Mouse (Mus musculus) retina, postnatal 7 days (tissue): ENCODE results near the gene Gstm5.
"Not testable (repeated sequence)": the region's sequence is repeated elsewhere in the genome, so short reads cannot be mapped to it uniquely, and the experiment has no call there.

Source experiments
- DNase-seq: peaks from one replicate; pipeline ENCODE4 v3.0.0-alpha.2; 2012; ENCODE audit warnings: low read depth, low spot score

Gene Gstm5

DNA sequence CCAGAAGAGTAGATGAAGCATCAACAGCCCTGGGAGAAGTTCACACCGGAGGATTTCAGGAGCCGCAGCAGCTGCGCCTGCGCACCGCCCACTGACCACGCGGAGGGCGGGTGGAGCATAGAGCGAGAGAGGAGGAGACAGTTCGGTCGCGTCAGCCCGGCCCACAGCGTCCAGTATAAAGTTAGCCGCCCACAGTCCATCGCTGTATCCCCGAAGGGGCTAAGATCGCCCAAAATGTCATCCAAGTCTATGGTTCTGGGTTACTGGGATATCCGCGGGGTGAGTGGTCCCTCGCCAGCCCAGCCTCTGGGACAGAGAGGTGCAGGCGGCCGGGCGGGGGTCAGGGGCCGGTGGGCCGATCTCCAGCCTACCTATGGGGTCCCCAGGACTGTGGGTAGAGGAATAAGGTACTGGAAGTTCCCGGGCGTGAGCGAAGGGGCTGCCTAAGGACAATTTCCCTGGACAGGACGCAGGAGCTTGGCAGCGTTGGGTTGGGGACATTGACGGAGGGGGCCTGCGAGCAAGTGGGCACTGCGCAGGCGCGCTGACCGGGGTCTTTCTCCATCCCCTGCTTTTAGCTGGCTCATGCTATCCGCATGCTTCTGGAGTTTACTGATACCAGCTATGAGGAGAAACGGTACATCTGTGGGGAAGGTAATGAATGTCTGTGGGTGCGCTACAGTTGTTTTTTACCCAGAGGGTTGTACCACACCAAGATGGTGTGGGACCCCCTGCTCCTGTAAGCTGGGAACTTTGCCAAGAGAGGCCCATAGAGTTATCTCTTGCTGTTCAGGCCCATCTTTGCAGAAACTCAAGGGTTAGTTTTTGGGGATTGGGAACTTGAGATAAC is at the start of gene Gstm5:
Gstm5 (plus strand) TSS at position 102 of the 850 bp plus-strand sequence.
- peak; percentile 66 for DNase-seq

DNA sequence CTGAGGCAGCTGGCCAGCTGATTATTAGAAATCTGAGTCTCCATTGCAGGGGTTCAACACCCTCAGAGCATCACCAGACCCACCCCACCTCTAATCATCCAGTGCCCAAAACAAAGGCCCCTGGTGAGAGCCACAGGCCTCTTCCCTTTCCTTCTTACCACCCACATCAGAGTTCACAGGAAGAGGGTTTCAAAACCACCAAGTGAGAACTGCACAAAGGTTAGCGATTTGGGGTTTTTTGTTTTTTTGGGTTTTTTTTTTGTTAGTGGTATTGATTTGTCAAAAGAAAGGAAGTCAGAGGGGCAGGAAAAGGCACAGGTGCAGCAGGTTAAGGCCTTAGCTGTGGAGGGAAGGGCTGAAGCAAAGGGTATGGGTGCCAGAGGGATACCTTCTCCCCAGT is 49.4 kb upstream of the Gstm5 start:
- no peak for DNase-seq

DNA sequence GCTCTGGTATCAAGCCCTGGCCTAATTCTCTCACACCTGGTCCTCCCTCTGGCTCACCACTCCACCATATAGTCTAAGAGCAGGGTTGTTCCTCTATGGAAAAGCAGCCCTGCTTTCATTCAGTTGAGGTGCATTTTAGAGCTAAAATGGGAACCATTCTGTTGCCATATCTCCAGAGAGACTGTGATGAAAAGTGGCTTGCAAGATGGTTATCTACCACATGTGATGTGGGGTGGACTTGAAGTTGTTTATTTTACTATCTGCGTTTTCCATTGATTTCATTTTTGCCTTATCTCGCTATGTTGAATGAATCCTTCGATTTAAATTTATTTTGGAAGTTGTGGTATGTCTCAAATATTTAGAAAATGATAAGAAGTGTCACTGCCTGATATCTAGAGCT is 48.8 kb upstream of the Gstm5 start:
- DNase-seq = no peak

DNA sequence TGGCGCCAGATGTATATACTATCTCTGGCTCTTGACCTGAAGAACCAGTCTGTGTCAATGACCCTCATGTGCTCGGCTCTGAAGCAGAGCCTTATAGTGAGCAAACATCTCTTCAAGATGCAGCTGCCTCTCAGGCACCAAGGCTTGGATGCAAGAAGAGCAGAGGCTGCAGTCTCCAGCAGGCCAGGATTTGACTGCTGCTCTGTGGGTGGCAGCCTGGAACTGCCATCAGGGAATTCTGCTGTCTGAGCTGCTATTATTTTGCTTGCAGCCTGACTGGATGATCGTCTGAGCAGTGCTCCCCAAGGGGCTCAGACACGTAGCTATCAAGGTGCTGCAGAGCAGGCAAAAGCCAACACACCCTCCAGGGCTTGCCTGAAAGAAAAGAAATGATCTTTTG is 47.5 kb upstream of the Gstm5 start:
- no peak for DNase-seq

DNA sequence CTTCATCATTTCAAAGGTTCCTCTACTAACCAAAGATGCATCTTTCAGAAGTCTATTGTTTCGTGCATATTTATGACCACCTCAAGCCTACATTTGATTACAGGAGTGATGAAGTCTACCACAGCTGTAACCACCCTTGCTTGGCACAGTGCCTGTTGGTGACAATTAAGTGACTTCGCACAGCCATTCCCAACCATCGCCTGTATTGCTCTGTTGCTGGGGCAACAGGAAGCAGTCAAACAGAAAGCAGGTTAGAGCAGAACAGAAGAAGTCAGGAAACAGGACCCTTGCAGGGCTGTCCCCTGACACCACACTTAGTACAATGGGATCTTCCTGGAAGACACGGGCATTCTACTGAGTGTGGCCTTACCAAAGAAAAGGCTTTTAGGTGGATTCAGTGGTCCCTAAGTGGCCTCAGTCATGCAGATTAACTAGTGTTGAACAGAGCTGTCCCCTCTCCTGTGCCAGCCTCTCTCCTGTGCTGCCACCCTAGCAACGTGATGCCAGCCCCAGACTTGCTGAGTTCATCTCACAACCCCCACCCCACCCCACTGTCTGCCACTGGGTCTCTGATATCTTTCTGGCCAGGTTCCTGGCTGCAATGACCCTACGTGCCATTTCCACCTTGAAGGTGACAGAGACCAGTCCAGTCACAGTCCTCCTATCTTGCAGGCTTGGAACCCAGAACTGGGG is 46.5 kb upstream of the Gstm5 start:
- no peak for DNase-seq

DNA sequence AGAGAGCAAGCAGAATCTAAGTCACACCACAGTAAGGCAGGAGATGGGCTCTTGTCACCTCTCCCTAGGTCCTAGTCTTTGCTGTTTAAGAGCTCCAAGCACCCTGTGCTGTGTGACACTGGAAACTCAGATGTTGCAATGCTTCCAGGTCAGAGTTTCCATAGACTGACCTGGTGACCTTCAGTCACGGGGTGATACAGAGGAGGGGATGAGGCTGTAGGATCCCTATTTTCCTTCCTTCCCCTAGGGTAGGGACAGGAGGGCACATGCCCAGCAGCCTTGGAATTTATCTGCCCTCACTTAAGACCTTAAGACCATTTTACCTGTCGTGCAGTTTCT is 46.0 kb upstream of the Gstm5 start:
- DNase-seq = no peak

DNA sequence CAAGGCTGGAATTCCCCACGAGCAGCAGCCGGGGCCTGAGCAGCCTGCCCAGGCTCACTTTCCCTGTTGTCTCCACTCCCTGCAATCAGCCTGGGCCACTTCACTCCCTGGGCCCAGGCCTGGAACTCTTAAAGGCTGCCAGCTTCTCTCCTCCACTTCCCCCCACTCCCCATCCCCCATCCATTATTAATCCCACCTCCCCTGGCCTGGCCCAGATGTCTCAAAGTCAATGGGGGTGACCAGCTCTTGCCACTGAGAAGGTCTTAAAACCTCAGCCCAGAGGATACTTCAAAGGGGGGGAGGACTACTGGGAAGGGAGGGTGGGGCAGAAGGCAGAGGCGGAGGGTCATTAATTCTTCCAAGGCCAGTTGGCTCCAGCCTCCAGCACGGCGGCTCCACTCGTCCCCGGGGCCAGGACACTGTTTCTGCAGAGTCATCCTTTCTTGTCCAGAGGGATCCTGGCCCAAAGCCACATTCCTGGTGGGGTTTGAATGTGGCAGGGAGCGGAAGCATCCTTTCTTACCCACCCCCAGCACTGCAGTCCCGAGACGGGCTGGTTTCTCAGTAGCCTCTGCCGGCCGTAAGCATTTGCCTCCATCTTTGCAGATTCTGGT is 45.1 kb upstream of the Gstm5 start:
- no peak for DNase-seq

DNA sequence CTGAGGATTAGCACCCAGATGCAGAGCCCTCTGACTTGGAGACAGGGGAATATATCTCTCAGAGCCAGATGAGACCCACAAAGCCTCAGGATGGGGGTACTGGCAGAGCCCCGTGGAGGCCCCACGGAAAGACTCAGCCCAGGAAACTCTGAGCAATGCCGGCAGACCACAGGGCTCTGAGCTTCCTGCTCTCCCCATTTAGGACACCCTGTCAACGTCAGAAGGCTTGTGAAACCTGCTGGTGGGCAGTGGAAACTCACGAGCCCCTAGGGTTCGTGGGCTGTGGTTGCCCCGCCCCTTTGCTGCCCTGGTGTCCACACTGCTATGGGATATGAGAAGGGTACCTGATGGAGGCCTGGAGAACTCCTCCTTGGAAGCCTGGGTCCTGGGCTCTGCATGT is 42.8 kb upstream of the Gstm5 start:
- no peak for DNase-seq

DNA sequence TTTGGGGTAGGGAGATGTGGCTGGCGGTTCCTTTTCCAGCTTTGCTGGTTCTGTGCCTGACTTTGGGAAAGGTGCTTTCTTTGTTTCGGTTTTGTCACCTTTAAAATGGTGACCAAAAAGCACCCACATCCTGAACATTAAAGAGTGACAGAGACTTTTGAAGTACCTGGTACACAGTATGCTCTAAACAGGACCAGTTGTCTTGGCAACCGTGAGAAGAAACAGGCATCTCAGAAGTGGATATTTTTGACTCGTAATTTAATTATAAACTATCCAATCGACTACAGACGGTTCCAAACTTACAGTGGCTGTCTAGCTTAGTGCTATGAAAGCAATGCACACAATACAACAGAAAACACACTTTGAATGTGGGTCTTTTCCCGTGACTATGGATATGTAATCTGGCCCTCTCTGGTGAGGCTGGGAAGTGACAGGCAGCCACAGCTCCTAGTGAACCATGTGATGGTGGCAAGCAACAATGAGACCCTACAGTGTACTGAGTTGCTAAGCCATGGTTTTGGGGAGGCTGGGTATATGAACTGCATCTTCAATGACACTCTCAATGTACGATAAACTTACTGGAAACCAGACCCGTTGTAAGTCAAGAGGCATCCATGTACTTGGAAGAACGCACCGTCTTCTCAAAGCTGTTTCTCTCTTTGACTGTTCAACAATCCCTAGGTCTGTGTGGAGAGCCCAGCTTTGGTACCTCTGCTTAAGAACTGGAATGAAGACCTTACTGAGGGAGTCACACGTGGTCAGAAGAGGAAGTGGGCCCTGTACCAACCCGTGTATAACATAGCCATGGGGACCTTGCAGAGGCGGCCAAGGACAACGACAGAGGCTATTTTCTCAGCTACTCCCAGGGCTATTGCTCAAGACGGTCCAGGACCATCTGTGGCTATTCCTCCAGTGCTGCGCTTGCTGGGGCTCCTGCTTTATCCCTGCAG is 42.1 kb upstream of the Gstm5 start:
- DNase-seq = no peak

DNA sequence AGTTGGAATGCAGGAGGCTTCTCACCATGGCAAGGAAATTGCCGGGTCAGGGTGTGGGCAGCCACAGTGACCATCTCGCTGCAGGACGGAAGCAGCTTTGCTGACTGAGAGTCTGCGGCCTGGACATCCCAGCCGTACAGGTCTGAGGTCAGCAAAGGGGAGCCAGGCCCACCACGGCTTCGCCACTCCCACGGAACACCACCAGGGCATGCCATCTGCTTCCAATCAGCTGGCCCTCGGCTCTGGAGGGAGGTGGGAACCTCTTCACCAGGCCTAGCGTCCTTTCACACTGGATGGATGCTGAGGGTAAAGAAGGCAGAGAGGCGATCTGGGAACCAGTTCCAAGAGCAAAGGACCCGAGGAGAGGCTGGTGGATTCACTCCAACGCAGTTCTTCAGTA is 40.3 kb upstream of the Gstm5 start:
- DNase-seq = no peak

DNA sequence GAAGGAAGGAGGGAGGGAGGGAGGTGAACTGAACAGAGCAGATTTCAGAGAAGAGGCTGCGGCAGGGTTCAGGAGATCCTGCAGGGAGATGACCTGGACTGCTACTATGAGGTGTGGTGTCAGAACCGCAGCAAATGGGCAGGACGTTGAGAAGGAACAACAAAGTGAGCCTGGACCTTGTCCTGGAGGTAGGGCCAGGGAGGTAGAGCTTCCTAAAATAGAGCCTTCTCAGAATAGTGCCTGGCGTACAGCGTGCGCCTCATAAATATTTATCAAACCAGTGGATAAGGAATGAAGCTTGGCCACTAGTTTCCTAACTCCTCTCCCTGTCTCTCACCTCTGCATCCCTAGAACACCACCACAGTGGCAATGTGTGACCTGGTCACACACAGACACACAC is 38.0 kb upstream of the Gstm5 start:
- DNase-seq = no peak

DNA sequence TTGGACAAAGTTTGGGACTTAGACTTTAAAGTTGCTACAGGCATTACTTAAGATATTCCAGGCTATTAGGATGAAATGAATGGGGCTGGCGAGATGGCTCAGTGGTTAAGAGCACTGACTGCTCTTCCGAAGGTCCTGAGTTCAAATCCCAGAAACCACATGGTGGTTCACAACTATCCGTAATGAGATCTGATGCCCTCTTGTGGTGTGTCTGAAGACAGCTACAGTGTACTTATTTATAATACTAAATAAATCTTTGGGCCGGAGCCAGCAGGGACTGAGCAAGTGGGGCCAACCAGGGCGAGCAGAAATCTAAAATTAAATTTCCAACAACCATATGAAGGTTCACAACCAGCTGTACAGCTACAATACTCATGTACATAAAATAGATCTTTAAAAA is 34.1 kb upstream of the Gstm5 start:
- DNase-seq = not testable (repeated sequence)

DNA sequence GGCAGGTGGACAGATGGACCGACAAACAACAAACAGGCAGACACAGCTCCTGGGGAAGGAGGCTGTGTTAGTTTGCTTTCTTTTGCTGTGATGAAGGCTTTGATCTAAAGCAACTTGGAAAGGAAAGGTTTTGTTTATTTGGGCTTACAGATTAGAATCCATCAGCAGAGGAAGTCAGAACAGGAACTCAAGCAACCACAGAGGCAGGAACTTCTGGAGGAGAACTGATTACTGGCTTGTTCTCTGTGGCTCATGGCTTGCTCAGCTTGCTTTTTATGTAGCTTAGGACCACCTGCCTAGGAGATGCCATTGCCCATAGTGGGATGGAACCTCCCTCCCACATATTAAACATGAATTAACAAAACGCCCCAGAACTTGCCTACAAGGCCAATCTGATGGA is 33.1 kb upstream of the Gstm5 start:
- no peak for DNase-seq

DNA sequence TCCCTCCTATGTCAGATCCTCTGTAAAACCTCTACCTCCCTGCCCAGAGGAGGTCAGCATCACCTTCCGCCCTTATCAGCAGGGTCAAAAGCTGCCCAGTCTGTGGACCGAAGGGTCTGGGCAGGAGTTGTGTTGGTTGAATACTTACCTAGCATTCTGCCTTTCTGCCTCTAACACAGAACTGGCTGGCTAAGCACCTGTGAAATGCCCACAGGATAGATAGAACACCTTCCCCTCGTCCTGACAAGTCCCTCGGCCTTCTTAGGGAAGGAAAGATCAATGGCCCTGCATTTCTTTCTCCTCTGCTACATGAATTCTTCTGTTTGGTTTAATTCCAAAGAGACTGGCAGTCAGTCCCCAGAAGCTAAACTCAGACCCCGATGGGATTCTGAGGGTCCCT is 32.1 kb upstream of the Gstm5 start:
- DNase-seq = no peak

DNA sequence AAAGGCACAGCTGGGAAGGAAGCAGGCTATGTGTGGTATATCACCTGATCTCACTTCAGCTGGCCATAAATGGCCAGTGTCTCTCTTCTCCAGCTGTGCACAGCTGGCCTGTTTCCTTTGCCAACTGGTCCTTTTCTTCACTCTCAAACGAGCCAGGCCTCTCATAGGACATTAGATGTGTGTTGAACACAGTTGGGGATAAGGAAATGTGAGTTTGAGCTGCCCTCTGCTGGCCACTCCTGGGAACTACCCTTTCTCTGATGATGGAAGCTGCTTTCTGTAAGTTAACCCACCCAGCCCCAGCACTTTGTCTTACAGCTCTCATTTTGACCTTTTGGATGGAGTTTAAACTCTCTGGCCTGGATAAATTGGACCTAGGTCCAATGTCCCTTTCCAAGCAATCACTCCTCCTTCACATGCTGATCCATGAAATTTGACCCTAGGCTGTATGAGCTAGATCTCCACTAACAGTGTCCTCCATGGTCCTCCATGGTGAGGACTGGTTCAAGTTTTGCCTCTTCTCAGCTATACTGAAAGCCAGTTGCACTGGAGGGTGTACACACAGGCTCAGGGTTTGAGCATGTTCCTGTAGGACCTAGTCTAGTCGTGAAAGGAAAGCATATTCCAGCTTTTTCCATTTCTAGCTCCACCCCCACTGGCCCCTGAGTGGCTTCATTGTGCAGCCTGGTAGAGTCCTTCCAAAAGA is 31.6 kb upstream of the Gstm5 start:
- peak; percentile 80 for DNase-seq

DNA sequence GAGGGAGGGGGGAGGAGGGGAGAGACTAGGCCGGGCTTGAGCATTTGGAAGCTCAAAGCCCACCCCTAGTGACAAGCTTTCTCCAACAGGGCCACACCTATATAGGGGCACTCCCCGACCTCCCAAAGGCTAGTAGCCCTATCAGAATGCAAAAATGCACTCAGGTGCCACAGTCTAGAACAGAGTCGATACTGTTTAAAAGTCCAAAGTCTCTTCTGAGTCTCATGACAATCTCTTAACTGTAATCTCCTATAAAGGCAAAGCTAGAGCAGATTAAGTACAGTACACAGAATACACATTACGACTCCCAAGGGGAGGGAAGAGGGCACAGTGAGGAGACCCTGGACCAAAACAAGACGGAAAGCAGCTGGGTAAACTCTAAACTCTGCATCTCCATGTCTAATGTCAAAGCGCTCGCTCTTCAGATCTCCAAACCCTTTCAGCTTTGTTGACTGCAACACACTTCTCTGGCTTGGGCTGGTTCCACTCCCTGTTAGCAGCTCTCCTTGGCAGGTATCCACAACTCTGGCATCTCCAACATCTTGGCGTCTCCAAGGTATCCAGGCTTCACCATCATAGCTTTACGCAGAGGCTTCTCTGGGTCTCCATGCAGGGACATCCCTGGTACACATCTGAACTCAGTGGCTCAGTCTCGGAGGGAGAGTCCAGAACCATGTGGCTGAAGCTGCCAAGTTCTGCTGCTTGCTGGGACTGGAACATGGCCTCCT is 30.1 kb upstream of the Gstm5 start:
- no peak for DNase-seq

DNA sequence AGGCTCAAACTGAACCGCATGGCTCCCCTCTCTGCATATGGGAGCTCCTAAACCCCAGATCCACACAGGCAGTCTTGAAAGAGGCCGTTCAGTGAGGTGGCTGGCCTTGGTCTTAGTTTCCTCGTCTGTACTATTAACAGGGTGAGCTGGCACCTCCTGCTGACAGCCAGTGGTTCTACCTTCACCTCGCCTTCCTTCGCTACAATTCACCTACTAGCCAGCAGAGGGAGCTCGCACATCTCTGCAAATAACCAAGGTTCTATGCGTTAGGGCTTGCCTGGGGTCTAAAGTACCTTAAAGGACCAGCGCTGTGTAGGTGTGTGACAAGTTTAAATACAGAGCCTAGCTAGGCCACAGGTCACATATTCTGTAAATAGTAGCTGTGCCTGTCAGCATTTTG is 28.5 kb upstream of the Gstm5 start:
- peak; percentile 78 for DNase-seq

DNA sequence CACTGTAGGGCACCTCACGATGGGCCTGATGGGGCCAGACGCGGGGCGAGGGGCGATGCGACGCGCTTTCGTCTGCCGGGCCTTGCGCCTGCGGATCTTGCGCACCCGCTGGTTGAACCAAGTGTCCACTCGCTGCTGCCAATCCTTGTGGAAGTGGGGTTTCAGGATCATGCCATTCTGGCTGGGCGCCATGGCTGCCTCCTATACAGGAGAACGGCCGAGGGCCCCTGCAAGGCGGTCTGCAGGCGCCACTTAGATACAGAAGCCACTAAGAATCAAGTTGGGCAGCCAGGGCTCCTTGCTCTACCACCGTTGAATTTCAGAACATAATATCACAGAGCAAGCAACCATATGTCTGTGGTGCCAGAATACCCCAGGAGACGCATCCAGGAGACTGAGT is 27.2 kb upstream of the Gstm5 start:
- DNase-seq = no peak

DNA sequence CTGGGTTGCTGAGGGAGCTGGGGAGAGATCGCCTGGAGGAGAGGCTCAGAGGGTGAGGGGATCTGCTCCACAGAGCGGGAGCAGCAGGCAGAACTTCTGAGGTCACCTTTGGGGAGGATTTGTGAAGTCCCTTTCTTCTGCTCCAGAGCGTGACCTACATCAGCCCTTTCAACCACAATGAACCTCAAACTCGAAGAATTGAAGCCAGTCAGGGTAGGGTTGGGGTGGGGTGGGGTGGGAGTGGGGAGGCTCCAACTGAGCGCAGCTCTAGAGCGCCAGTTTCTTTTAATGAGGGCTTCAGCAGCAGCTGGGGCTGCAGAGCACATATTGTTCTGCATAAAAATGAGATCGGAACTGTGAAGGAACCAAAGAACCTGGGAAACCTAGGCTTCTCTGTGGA is 26.5 kb upstream of the Gstm5 start:
- DNase-seq = no peak

DNA sequence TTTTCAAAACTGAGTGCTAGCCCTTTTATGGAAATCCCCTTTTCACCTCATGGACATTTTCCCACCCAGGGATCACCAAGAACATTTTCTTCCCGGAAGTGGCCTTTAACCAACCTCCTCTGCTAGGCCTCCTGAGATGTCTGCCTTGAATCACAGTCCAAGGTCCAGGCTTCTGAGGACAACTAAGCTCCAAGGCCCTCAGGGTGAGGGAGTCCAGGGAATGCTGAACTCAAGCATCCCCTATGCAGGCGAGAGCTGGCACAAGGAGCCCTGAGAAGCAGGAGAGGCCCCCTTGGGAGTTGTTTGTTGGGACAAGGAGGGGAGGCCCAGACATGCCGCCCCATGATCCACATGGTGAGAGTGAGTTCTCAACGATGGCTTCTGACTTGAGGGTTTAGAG is 25.7 kb upstream of the Gstm5 start:
- no peak for DNase-seq
